Mouse (Mus musculus) heart, postnatal 36 days (tissue): ENCODE results near the gene Aqp3. TPM values are rescaled to one million over a fixed set of nuclear protein-coding genes. Genes with fewer than 3 reads are reported as not detected.

Source experiments
- DNase-seq, 2 experiments: peaks; one replicate each; pipeline ENCODE4 v3.0.0; 2021 to 2022
- intact Hi-C: fragments of 180-260 bp; cut with DNase I; formaldehyde crosslinking; loops from one replicate; pipeline ENCODE4 v1.15.1; 2025
- total RNA-seq, 2 experiments: library from RNA; stranded (reverse); gene quantifications; 2 replicates each; pipeline ENCODE4 v1.2.3; 2021

The Aqp3 gene
- total RNA-seq, 2 experiments from 2014 or later: not detected

DNA sequence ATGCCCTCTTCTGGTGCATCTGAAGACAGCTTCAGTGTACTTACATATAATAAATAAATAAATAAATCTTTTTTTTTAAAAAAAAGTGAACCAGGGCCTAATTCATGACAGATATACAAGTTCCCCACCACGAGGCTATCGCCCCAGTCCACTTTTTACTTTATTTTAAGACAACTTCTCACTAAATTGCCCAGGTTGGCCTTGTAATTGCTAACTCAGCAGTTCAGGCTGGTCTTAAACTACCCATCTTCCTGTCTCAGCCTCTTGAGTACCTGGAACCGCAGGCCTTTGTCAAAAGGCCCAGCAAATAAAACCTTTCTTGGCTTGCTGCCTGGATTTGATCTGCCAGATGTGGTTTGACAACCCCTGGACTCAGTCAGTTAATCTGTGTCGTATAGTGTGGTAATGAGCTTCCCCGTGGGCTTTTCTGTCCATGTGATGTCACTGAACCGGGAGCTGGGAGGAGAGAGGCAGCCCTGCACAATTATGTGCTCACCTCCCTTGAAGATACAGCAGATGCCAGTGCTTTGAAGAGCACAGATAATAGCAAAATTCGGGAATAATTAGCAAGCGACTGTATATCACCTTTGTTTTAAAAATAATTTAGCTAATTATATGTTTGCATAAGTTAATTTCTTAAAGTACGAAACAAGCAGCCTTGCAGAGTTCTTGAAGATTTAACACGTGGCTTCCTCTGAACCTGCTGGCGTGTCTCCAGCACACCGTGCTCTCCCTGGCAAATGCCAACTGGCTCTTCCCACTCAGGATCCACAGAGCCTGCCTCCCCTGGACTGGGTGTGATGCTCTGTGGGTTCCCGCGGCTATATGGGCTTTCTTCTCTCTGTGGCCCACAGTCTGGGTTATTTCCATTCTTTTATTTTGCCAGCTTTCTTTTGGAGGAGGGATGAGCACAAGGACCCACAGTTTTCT lies 26.2 kb downstream of the Aqp3 start:
- intact Hi-C loops: no loop called here
- no peak for DNase-seq

DNA sequence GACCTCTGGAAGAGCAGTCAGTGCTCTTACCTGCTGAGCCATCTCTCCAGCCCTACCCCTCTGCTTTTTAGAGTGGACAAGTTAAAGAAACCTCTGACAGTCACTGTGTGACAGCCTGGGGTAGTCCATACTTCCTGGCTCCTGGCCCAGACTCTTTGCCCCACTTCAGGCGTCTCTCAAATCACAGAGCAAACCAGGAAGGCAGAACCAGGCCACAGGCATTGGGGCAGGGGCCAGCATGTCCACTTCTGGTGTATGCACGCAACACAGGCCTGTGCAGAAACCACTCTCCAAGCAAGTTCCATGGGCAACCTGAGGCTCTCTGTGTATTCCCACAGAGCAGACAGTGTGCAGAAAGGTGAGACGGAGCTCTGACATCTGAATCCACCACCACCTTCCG lies 32.8 kb downstream of the Aqp3 start:
- DNase-seq: no peak
- intact Hi-C loops: no loop called here

DNA sequence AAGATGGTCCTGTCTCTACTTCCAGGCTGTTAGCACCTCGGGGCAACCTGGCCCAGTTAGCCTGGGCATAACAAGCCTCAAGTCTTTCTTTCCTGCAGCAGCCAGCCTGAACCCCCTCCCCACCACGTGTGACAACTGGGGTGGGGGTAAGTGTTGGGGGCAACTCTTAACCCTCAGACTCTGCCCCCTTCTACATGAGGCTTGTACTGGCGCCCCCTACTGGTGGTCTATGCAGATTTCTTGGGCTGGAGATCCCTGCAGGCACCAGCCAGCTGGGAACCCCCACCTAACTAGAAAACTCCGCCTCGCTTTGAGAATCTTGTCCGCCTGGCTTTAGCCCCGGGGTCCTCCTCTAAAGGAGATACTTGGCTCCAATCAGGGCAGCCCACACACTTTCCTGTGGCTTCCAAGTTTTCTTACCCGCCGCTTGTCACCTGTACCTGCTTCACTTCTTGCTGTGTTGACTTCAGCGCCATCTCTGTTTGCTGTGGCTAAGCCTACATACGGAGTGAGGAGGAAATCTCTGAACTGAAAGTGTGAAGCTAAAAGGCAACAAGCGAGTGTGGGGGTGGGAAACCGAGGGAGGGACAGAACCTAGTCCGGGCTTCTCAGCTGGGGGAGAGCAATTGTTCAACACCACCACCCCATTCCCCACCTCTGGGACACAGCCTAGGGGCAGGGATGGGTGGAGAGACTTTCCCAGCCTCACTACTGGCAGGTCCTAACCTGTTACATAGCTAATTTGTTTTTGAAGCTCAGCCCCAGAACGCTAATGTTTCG lies 33.9 kb downstream of the Aqp3 start:
- intact Hi-C loops: no loop called here
- no peak for DNase-seq

DNA sequence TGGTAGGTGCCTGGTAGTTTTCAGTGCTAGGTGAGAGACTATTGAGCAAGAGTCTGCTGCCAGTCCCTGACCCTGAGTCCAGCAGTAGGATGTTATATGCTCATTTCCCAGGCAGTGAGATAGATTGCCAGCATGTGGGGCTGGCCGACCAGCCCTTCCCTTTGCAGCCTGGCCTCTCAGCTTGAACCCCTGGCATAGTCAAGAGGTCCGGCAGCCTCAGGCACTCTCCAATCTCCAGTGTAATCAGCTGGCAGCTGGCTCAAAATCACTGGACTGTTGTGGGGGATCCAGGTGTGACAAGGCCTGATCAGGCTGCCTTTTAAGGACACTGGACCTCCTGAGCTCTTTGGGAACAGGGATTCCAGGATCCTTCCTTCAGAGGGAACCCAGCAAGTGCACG lies 34.6 kb downstream of the Aqp3 start:
- DNase-seq: no peak
- intact Hi-C loops: no loop called here

DNA sequence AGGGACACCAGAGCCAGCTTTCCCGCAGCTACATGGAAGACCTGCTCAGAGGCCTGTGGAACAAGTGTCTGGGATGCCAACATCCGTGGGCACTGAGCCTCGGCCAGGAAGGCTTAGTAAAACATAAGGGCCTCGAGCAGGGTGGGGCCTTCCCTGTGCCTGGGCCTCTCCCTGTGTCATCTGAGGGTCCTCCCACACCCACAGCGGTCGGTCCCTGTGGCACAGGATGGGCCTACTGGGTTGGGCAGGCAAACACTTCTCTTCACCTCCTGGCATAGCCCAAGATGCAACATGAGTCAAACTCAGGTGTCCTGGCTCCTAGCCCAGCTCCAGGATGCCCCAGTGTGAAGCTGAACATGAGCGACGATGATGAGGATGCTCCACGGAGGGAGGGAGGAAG lies 40.6 kb downstream of the Aqp3 start:
- intact Hi-C loops: no loop called here
- DNase-seq: no peak

DNA sequence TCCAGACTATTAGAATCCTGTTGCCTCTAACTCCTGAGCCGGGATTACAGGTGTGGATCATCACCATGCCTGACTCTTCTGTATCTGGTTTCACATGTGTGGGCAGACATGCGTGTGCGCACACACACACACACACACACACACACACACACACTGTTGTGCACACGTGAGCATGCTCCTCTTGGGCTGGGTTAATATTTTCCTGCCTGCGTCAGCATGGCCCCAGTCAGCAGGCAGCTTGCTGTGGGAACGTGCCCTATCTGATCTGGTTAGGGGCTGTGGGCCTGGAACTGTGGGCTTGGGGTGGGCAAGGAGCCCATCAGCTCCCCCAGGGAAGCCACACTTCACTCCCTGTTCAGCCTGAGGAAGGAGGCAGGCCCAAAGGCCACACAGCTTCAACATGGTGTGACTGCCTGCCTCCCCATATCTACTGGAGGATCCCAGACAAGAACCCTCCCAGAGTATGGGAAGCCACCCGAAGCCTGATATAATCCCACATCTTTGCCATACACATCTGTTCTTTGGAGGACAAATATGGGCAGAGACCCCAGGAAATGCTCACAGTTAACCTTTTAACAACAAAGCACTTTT lies 41.1 kb downstream of the Aqp3 start:
- intact Hi-C loops: no loop called here
- no peak for DNase-seq

DNA sequence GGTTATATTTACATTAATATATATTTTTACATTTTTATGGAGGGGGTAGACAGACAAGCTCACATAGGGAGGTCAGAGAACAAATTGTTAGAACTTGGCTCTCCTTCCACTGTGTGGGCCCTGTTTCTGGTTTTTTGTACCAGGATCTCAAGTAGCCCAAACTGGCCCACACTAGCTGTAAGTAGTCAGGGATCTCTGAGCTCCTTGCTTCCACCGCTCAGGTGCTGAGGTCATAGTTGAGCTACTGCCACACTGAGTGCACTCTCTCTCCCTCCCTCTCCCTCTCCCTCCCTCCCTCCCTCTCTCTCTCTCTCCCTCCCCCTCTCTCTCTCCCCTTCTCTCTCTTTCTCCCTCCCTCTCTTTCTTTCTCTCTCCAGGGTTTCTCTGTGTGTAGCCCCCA lies 41.7 kb downstream of the Aqp3 start:
- intact Hi-C loops: no loop called here
- DNase-seq: no peak

DNA sequence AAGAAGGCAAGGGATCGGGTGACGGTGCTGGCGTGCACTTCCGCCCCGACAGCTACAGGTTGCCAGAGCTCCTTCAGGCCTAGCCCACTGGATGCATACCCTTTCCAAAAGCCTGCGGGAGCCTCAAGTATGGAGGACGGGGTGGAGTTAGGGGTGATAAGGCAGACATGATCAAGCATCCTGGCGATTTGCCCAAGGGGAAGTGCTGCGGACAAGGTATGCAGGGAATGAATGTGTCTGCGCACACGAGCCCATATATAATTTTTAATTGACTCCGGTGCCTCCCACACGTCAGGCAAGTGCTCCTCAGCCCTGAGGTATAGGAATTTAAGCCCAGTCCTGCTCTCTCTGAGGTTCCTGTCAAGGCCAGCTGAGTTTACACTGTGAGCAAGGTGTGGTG lies 42.9 kb downstream of the Aqp3 start:
- DNase-seq: no peak

DNA sequence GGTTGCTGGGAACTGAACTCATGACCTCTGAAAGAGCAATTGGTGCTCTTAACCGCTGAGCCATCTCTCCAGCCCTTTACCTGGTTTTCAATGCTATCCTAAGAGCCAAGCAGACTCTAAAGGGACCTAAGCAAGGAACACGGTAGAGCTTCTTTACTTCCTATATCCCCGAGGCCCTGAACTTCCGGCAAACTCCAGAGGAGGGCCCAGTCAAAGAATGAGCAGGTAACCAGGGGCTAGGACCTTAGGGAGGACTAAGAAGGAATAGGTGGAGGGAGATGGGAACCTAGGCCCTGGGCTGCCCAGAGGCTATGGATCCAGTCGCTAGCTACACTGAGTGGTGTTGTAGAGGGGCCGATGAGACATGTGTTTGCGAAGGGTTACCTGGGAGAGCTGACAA lies 46.2 kb downstream of the Aqp3 start:
- DNase-seq: no peak
- intact Hi-C loops: loop anchor here (2.0 kb wide), 2 partner anchors 115 to 175 kb away; no protein-coding TSS in a partner anchor

More for the DNA sequence above, 42.9 kb downstream of the Aqp3 start:
- intact Hi-C loops: loop anchor here (2.0 kb wide), 1 partner anchor 232 kb away; no protein-coding TSS in a partner anchor

DNA sequence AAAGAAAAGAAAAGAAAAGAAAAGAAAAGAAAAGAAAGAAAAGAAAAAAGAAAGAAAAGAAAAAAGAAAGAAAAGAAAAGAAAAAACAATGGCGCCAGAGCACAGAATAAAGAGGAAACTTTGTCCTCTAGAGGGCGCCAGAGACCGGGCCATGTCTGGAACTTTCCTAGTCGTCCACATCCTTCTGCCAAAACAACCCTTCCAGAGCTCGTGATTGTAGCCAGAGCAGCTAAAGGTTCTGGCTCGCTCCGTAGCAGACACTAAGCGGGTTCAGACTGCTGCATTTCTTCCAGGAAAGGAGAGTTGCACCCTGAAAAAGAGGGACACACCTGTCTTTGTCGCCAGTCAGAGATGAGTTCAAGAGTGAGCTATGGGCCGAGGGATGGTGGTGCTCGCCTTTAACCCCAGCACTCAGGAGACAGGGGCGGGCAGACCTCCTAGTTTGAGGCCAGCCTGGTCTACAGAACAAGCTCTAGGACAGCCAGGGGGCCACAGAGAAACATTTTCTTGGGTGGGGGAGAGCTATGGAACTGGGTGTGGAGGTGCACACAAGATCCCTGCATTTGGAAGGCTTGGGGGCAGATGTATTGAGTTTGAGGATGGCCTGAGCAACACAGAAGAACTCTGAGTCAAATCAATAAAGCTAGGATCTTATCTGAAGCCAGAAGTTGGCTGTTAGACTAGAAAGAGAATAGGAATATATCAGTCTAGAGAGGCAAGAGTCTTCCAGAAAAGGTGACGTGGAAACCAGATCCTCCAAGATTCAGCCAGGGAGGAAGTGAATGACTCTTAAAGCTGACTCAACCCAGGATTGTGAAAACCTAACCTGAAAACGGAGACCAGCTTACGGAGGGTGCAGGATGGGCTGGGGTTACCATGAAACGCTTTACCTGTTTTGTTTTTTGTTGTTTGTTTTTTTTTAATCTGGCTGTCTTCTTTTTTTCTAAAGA lies 47.0 kb downstream of the Aqp3 start:
- intact Hi-C loops: loop anchor here (1.0 to 2.0 kb wide), 4 partner anchors 68 to 339 kb away; no protein-coding TSS in a partner anchor

DNA sequence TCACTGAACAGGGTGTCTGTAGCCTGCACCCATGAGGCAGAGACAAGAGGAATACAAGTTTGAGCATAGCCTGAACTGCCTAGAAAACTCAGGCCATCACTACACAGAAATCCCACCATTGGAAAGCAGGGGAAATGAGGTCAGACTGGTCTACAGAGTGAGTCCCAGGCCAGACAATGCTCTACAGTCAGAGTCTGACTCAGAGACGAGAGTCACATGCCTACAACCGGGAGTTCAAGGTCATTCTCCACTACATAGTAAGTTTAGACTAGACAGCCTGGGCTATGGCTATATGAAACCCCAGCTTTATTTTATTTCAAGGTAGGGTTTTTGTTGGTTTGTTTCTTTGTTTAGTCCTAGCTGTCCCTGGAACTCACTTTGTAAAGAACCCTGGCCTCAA lies 49.1 kb downstream of the Aqp3 start:
- no peak for DNase-seq
- intact Hi-C loops: no loop called here

More for the DNA sequence above, 47.0 kb downstream of the Aqp3 start:
- DNase-seq: peak; percentile 85 to 88

DNA sequence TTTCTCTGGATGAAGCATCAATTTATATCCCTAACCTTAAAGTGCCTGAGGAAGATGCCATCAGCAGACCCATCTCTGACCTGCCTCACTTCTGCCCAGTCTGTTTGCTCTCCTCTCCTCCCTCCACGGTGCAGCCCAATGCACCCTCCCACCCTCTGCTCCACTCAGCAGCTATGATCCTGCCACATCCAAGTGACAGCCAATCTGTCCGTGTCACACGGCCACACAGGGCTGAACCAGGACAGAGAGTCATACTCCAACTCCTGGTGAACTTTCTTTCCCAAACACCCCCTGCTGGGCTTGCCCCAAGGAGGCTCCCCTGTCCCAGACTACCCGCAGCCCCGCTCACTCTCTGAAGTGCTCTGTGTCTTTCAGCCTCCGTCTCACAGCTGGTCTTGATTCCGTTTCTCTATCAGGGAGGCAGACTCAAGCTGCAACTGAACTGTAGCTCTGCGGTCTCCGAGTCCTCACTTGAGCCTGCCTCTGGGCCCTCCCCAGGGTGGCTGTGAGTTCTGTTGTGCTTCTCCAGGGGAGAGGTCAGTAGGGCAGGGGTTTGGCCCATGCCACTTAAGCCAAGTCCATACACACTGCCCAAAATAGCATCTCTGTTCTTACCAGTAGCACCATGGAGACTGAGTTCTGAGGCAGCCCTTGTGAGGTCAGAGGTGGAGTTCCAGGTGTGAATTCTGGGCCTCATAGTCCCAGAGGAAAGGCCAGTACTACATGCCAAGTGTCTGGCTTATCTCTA lies 50.3 kb downstream of the Aqp3 start, which contains the start of gene Aqp7:
Aqp7 (minus strand) TSS at position 616 of the 748 bp plus-strand sequence.
- intact Hi-C loops: no loop called here
- DNase-seq: peak; percentile 34 to 52

DNA sequence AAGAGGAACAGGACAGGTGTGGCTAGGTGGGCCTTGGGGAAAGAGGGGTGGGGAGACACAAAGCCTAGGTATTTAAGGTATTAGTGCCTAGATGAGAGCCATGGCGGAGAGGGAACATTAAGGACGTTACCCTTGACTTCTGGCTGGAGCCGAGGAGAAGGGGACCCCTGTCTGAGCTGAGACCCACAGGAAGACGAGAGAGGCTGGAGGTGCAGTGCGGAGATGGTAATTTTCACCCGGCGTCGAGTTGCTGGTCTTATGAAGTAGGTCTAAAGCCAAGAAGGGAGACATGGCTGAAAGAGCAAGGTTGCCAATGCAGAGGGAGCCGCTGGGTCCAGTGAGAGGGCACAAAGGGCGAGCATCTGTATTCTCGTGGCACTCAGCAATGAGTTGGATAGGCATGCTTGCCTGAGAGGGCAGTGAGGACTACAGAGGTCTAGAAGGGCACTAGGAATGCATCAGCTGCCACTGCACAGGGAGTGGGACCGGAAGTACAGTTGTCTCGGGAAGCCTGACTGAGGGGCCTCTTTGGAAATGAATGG lies 51.7 kb downstream of the Aqp3 start:
- intact Hi-C loops: no loop called here
- no peak for DNase-seq

DNA sequence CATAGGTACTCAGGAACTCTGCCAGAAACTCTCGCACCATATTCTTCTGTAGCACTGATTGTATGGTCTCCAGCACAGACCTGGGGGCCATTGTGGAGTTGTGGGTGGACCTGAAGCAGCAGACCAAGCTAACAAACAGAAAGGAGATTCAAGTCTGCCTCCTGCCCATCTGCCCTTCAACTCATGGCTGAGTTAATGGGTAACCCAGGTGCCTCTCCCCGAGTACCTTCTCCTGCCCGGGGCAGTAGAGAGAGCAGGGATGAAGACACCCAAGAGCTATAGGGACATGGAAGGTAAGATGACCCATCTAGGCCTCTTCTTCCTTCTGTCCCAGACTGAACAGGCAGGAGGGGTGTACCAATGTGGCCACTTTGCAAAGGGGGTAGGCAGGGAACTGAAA lies 52.7 kb downstream of the Aqp3 start:
- intact Hi-C loops: loop anchor here (2.0 kb wide), 1 partner anchor 14 kb away; no protein-coding TSS in a partner anchor
- no peak for DNase-seq

DNA sequence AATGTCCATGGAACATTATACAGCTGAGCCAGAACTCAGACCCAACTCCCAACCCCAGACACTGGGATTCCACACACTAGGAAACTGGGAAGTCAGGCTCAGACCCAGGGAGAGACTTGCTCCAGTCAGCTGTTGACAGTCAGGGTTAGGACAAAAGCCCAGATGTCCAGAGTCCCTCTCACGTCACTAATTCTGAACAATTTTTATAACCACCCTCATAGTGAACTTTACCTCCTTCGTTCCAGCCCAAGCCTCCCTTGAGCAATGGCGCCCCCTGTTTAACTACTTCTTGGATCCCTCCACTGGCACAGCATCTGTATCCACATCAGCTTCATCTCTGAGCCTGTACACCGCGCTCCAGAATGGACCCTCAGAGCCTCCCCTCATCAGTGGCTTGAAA lies 54.0 kb downstream of the Aqp3 start:
- intact Hi-C loops: loop anchor here (2.0 kb wide), 1 partner anchor 13 kb away; no protein-coding TSS in a partner anchor
- peak in 1 of 2 experiments; percentile 31 for DNase-seq

DNA sequence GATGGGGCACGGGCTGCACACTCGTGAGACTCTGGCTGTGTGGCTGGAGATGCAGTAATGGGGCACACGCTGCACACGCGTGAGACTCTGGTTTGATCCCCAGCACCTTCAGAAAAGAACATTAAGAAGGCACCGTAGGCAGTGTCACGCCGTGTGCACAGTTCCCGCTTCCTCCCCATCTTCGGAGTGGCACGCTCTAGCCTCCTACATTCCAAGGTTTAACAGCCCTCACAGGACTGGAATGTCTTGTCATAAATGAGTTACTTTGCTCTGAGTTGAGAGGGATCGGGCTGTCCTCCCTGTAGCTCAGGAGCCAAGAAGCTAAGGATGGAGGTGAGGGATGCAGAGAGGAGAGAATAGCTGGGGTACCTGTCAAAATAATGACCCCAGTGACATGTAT lies 55.1 kb downstream of the Aqp3 start:
- intact Hi-C loops: no loop called here
- no peak for DNase-seq
